Mouse (Mus musculus) large intestine, adult 2 months (tissue): ENCODE measurements at regions not wholly inside any gene's neighbourhood (a gene's known extent, or its start where the extent isn't known, plus 50 kb on each side); places are given as distances from the start of the nearest gene placed in this dataset.

Experiments used
- DNase-seq: peaks from one replicate; pipeline ENCODE4 v3.0.0-alpha.2; 2012; ENCODE audit warnings: low read depth, low spot score
- WGBS: fragments of 180-500 bp; shearing (Covaris S2); methylation state at CpG from one replicate; pipeline ENCODE4 v1.1.7; 2018; 5-methylcytosine and 5-hydroxymethylcytosine counted together

DNA sequence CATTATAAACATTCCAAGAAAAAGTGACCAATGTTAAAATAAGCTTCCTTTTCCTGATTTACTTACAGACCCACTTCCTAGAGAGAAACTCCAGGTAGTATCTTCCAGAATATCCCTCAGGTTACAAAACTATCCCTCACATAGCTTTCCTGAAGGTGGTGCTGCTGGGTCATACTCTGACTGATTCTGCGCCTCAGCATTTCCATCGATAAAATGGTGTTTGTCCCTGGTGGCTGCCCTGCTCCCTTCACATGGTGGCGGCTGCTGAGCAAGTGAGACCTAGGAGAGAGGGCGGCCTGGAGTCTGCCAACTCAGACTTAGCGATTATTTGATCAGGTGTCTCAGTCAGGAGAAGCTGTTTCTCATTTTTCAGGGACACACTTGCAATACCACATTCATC, 275.9 kb upstream of the Lyplal1 start:
- WGBS: 43% methylated on average over 5 of the region's 5 CpGs
- DNase-seq: no peak

DNA sequence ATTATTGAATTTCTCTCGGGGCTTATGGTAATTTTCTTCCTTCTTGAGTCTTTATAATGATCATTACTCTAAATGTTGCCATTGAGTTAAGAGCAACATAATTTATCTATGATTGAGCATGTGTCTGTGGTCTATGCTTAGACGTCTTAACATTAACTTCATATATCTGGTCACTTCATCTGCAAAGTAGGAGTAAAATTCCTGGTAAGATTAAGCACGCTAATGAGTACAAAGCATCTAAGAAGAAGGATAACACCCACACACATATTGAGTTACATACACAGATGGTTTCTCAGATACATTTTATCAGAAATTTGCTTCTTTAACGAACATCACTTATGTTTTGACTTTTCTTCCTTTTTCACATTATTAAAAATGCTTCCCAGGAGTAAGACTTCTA, 267.3 kb upstream of the Lyplal1 start:
- 83% methylated on average over 4 of the region's 4 CpGs for WGBS
- DNase-seq: no peak

DNA sequence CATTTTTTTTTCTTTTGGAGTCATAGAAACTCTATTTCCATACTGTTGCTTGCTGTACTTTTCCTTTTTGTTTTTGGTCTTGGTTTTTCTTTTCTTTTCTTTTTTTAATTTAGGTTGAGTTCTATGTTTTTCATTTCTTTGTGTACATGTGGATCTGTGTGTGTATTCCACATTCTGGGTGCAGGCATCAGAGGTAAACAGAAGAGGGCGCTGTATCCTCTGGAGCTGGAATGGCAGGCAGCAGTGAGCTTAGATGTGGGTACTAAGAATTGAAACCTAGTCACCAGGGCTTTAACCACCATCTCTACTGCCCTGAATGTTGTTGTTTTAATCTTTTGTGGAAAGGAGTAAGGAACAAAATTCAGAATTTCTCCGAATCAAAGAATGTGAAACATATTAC, 266.3 kb upstream of the Lyplal1 start:
- DNase-seq: no peak
- WGBS: 72% methylated on average over 2 of the region's 2 CpGs

DNA sequence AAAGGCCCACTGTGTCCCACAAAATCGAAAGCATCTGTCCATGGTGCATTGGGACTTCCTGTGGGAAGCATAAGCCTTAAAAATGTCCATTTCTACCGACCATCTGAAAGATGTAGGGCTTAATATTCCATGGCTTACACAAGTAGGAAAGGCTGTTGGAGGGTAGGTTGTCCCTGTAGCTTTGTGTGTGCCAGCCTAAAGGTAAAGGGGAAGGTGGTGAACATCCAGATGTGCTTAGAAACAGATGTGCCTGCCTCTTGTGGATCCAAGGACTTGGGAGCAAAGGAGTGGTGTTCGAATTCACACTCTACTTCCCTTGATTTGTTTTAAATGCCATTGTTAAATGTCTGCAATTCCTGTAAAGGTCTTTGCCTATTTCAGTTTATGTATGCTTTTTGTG, 265.9 kb upstream of the Lyplal1 start:
- 85% methylated on average over 3 of the region's 3 CpGs for WGBS
- DNase-seq: no peak

DNA sequence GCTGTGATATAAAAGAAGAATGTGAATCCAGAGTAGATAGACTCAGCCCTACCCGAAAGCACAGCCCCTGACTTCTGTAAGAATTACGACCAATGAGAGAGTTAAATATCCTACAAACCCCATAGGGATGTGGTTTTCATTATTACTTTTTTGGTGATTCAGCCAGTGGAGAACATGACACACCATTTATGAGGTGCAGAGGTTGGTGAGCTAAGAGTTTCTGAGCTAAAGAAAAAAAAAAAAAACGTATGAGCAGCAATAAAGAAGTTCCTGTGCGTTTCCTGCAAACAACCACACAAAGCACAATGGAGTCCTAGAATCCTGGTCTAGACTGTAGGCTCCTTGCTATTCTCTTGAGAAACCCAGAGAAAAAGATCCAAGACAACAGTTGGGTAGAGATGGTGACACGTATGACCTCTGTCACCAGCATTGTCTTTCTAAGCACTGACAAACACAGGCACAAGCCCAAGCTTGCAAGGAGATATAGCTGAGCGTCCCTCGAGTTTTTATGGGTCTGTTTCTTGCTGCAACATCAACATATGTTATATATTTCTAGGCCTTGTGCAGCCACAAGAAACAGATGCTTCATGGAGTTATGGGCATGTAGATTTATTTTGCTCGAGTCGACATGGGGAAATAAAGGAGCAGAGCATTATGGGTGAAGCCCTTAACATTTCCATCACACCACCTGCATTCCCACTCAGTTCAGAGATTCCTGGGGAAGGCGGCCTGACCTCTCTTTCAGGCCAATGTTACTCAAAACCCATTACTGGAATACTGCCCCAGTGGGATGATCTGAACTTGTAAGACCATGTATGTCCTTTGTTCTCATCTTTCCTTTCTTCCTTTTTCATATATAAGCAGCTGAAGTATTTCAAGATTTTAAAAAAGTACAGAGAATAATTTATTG, 263.1 kb upstream of the Lyplal1 start:
- no peak for DNase-seq
- 69% methylated on average over 10 of the region's 10 CpGs for WGBS

DNA sequence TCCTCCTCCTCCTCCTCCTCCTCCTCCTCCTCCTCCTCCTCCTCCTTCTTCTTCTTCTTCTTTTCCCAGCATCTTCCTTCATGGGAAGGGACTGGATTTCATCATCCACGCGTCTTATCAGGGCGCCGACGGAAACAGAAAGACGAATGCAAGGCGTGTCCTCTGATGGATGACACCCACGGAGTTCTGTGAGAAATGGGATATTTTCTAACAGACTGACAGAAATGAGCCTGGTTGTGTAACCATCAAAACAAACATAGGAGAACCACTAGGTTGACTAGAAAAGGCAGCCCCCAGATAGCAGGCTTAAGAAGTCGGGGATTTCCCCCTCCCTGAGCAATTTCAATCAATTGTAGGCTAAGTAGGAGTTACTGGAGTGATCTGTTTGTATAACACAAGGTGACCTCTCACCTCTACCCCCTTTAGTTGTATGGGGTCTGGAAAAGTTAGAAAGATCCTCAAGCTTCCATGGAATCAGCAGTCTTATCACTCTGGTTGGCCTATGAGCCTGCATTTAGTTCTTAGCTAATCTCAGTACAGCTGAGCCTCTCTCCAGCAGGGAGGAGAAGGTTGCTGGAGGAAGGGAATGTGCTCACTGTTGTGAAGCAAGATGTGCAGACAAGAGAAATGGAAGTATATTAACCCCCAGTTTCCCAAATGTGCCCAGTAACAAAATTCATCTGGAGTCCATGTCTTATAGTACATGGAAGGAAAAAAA, 260.0 kb upstream of the Lyplal1 start:
- WGBS: 79% methylated on average over 9 of the region's 9 CpGs

DNA sequence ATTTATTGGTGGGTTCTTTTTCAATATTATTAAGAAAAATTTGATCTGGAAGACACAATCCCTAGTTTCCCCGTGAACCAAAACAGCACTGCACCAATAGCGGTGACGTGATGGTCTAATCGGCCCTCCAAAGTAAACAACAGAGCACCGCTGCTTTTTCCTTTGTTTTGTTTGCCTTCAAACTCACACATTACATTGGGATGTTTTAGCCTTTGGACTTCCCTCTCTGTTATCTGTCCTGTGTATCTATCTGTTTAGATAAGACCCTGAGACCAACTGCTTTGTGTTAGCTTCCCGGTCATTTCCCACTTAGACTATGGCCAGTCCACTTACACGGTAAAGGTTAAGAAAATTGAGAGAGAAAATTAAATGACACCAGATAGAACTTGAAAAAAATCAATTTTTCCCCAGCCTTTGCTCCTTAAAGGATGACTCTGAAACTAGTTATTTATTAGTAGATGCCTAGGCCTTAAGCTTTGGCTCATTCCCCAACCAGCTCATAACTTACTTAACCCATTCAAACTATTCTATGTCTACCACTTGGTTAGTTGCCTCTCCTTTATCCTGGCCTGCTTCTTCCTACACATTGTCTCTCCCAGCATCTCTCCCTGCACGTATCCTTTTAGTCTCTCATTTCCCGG, 257.0 kb upstream of the Lyplal1 start:
- WGBS: 37% methylated on average over 9 of the region's 9 CpGs
- DNase-seq: no peak

More for the DNA sequence above, 260.0 kb upstream of the Lyplal1 start:
- no peak for DNase-seq

DNA sequence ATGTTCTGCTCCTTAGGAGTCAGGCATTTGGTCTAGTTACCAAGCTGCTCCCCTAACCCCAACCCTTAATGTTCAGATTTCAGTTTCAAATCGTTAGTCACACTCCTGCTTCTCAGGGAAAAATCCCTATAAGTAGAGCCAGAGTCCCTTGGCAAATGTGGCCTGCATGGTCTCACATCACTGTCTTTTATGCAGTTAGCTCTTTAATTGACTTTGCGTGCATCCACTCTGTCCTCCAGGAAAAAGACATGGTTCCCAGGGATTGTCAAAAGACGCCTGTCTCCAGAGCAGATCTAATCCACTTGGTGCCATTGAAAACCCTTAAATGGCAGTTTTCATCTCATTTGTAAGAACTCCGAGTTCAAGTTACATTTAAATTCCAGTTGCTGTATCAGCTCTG, 256.3 kb upstream of the Lyplal1 start:
- DNase-seq: no peak
- 76% methylated on average over 4 of the region's 4 CpGs for WGBS

DNA sequence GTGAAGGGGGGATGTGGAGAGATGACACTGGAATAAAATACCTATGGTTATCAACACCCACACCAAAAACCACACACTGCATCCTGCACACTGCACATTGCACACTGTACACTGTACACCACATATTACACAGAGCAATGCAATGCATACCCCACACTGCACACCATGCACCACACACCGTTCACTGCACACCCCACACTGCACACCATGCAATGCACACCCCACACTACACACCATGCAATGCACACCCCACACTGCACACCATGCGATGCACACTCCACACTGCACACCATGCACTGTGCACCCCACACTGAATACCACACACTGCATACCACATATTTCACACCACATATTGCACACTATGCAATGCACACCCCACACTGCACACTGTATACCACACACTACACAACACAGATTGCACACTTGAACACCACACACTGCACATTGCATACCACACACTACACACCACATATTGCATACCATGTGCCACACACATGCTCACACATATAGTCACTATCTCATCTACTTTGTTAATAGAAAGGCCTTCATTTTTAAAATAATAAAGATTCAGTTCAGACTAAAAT, 255.8 kb upstream of the Lyplal1 start:
- WGBS: 90% methylated on average over 2 of the region's 2 CpGs
- DNase-seq: no peak

DNA sequence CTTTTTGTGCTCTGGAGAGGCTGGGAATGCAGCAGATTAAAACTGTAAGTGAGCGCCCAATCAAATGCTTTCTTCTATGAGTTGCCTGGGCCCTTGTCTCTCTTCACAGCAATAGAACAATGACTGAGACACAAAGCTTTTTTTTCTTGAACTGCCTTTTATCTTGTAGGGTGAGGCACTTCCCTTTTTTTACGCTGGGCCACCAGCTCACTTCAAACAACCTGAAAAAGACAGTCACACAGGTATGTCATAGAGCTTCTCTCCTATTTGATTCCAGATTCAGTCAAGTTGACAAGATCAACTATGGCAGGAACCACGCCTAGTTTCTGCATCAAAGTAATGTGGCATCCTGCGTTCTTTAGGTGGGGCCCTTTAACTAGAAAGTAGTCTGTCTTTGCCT, 246.2 kb upstream of the Lyplal1 start:
- WGBS: 71% methylated on average over 4 of the region's 4 CpGs
- no peak for DNase-seq

DNA sequence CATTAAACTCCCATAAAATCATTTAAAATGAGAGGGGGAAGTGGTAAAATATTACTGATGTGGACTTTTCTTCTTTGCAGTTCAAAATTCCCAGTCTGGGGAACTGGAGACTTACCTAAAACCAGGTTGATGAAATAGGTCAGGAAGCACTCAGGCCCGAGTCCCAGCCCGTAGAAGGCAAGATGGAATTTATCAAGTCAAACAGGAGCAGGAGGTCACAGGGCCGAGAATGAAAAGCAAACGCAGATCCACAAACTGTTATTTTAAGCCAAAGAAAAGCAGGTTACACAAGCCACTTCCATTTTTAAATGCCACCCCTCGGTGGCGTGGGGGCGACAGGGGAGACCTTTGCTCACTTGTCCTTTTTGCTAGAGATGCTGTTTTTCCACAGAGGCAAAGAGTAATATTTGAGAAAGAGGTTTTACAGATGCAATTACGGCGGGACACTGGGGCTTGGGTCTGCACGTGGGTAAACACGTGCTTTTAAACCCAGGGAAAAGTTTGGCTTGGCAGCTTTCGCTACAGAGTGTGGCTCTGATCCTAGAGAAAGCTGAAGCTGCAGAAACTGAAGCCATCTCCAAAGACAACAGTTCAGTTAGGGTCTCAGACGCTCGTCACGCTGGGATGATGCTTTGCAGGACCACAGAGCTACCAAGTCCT, 241.0 kb upstream of the Lyplal1 start:
- no peak for DNase-seq
- WGBS: 16% methylated on average over 15 of the region's 15 CpGs

DNA sequence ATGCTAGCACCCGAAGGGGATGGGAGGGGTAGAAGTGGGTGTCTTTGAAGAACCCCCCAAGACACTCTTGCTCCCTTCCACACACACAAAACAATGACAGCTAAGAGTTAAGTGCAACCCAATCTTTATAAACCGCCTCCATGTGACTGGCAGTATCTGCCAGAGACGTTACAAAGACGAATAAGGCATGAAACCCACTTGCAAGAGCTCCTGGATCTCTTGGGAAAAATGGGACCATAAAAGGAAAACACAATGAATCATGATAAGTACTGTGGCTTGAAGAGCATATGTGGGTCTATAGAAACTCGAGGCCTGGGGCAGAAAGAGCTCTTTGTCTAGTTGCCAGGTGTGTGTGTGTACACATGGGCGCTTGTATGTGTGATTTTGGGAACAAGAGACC, 237.6 kb upstream of the Lyplal1 start:
- WGBS: 61% methylated on average over 6 of the region's 6 CpGs
- DNase-seq: no peak

DNA sequence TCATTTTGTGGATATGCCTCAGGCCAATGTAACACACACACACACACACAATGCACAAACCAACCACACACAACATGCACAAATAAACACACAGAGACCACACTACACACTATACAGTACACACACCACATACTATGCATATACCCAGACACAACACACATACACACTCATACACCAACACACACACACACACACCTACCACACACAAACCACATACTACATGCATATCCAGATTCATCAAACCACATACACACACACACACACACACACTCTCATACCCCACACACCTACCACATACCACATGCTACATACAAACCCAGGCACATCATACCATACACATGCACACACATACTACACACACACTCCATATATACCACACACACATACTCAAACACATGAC, 237.0 kb upstream of the Lyplal1 start:
- no peak for DNase-seq

DNA sequence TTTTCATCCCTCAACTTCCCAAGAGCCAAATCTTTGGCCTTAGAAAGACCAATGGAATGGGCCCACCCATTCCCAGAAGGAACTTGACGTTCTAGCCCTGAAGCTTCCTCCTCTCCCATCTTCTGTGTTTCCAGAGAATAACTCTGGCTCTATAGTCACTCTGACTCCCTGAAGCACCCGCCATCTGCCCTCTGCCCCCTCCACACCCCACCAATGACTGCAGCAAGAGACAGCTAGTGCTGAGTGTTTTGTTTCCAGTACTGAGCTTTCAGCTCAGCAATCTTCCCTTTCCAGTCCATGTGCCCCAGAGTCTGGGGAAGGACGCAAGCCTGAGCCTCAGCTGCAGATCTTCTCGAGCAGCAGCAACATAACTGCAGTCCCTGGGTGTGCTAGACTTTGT, 233.3 kb upstream of the Lyplal1 start:
- WGBS: 82% methylated on average over 4 of the region's 4 CpGs
- no peak for DNase-seq

DNA sequence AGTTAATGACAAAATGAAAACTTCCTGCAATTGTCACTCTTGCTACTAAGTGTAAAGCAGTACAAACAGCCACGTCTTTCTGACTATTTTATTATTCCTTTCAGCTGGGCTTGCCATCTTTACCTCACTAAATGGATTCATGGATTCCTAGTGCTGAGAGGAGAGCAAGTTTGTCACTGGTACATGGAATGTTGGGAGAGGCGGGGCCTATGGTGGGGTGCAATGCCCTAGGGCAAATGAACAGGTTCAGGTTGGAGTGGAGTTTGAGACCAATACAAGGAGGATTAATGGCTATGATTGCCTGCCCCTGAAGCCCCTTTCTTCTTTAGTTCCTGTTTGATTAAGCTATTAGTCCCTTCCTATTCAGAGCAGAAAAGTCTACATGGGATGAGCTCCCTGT, 232.9 kb upstream of the Lyplal1 start:
- no peak for DNase-seq
- WGBS: 67% methylated on average over 2 of the region's 2 CpGs

DNA sequence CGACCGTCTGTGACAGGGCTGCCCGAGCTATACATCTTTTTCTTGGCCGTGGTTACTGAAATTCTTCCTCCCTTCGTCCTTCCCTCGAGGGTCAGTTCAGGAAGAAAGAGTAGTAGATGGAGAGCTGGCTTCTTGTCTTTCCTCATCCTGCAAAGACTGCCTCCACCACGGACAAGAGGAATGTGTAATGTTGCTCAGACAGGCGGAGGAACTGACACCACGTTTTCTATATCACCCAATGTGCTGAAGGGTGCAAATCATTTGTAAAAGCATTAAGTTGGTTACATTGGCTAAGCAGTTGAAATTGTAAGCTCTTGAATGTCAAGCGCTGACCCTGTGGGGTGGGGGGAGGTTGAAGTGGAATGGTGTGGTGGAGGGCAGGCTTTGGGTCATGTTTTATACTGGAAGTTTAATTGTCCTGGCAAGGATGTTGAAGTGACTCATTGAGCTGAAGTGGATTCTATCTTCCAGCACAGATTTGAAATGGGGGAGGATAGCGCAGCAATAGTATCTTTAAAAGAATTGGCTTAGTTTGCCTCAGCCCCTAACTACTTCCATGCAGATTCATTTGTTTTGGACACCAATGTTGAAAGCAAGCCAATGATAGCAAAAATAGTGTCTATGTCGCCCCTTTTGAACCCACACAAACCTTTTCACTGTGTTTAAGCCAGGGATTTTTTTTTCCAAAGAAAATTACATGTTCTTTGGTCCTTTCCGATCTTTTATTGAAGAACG, 230.5 kb upstream of the Lyplal1 start:
- 60% methylated on average over 14 of the region's 14 CpGs for WGBS
- no peak for DNase-seq

DNA sequence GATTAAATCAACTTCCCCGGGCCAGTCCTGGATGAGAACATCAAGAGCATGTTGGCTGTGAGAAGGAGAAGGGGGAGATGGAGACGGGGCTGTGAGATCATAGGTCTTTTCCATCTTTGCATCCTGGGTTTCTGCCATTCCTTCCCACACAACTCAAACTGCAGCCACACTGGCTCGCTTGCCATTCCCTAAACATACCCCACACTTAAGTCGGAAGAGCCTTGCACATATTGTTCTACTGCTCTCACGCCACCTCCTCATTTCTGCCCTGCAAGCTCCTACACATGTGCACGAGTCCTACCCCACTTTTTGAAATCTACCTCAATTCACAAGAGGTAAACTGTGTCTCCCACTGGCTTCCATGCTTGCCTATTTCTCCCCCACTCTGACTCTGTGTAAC, 228.3 kb upstream of the Lyplal1 start:
- 85% methylated on average over 6 of the region's 6 CpGs for WGBS

DNA sequence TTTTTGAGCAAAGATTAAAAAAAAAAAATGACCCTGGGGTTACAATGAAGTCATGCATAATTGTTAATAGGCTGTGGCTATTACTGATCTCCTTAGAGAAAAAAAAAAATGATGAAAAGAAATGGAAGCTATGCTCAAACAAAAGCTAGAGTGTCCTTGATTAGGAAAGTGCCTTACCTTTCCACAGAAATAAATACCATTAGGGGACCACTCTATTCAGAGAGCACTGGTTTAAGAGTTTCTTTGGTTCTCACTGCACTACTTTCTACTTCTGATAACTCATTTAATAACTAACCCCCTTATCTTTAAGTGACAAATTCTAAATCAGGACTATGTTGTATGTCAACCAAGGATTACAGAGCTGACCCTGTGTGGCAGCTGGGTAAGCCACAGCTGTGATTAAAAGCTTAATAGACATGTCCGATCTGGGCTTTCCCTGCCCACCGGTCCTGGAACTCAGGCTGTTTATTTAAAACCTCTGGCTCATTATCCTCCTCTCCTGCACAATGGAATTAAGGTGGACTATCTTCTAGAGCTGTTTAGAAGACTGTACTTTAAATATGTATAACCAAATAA, 225.9 kb upstream of the Lyplal1 start:
- 36% methylated on average over 2 of the region's 2 CpGs for WGBS
- DNase-seq: no peak

More for the DNA sequence above, 228.3 kb upstream of the Lyplal1 start:
- DNase-seq: no peak

DNA sequence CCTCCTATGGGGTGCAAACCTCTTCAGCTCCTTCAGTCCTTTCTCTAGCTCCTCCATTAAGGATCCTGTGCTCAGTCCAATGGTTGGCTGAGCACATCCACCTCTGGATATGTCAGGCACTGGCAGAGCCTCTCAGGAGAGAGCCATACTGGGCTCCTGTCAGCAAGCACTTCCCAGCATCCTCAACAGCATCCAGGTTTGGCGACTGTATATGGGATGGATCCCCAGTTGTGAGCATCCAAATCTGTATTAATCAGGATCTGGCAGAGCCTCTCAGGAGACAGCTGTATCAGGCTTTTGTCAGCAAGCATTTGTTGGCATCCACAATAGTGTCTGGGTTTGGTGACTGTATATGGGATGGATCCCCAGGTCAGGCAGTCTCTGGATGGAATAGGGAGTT, 225.3 kb upstream of the Lyplal1 start:
- WGBS: 83% methylated on average over 1 of the region's 1 CpGs
- DNase-seq: no peak
